Comparison of ENCODE assay signal across 28 mouse cellular contexts in genomic region chr1:121419569-121420265, GRCm38 (mm10).
"Had no signal": no experiment of that assay in that cellular context is flagged by ENCODE, and none has a peak within 500 bp of the region (broad histone marks: within the 10 kb centered on the region; RNA-seq: fewer than 3 reads in every experiment).

No protein-coding gene starts in this region.

- H3K4me3 ChIP-seq: limb, embryonic 10.5 days; limb, embryonic 12.5 days; limb, embryonic 13.5 days; limb, embryonic 15.5 days; liver, embryonic 12.5 days; liver, embryonic 13.5 days; liver, embryonic 15.5 days; lung, embryonic 15.5 days; megakaryocyte, embryonic 14.5 days; midbrain, embryonic 10.5 days; midbrain, embryonic 12.5 days; midbrain, embryonic 13.5 days; midbrain, embryonic 15.5 days; myocyte; neural tube, embryonic 12.5 days; neural tube, embryonic 13.5 days had no signal

- H3K4me2 ChIP-seq: limb, embryonic 12.5 days; limb, embryonic 13.5 days; limb, embryonic 15.5 days; liver, embryonic 11.5 days; liver, embryonic 12.5 days; liver, embryonic 13.5 days; liver, embryonic 15.5 days; lung, embryonic 14.5 days; lung, embryonic 15.5 days; midbrain, embryonic 11.5 days; midbrain, embryonic 12.5 days; midbrain, embryonic 13.5 days; midbrain, embryonic 15.5 days; neural tube, embryonic 12.5 days; neural tube, embryonic 13.5 days had no signal

- ATAC-seq: liver, embryonic 12.5 days; liver, postnatal 0 days; lung, postnatal 0 days; midbrain, embryonic 13.5 days; midbrain, embryonic 15.5 days; midbrain, embryonic 16.5 days had no signal

- H3K4me1 ChIP-seq: limb, embryonic 10.5 days; limb, embryonic 12.5 days; limb, embryonic 13.5 days; limb, embryonic 15.5 days; liver, embryonic 12.5 days; liver, embryonic 13.5 days; liver, embryonic 15.5 days; lung, embryonic 15.5 days; megakaryocyte, embryonic 14.5 days; midbrain, embryonic 10.5 days; midbrain, embryonic 12.5 days; midbrain, embryonic 13.5 days; midbrain, embryonic 15.5 days; neural tube, embryonic 12.5 days; neural tube, embryonic 13.5 days had no signal

- H3K36me3 ChIP-seq: limb, embryonic 10.5 days; limb, embryonic 12.5 days; limb, embryonic 13.5 days; limb, embryonic 15.5 days; liver, embryonic 12.5 days; liver, embryonic 13.5 days; liver, embryonic 15.5 days; lung, embryonic 15.5 days; midbrain, embryonic 10.5 days; midbrain, embryonic 12.5 days; midbrain, embryonic 13.5 days; midbrain, embryonic 15.5 days; neural tube, embryonic 12.5 days; neural tube, embryonic 13.5 days had no signal

- H3K9ac ChIP-seq: limb, embryonic 12.5 days; limb, embryonic 13.5 days; limb, embryonic 15.5 days; liver, embryonic 12.5 days; liver, embryonic 13.5 days; liver, embryonic 14.5 days; liver, embryonic 15.5 days; liver, postnatal 0 days; lung, embryonic 14.5 days; lung, embryonic 15.5 days; midbrain, embryonic 12.5 days; midbrain, embryonic 13.5 days; midbrain, embryonic 15.5 days; neural tube, embryonic 12.5 days; neural tube, embryonic 13.5 days had no signal

- H3K27ac ChIP-seq: limb, embryonic 10.5 days; limb, embryonic 12.5 days; limb, embryonic 13.5 days; limb, embryonic 15.5 days; liver, embryonic 12.5 days; liver, embryonic 13.5 days; liver, embryonic 14.5 days; liver, embryonic 15.5 days; lung, embryonic 15.5 days; macrophage; midbrain, embryonic 10.5 days; midbrain, embryonic 12.5 days; midbrain, embryonic 13.5 days; midbrain, embryonic 15.5 days; neural tube, embryonic 12.5 days; neural tube, embryonic 13.5 days had no signal

- H3K9me3 ChIP-seq: limb, embryonic 10.5 days; limb, embryonic 12.5 days; limb, embryonic 13.5 days; limb, embryonic 15.5 days; liver, embryonic 12.5 days; liver, embryonic 13.5 days; liver, embryonic 15.5 days; lung, embryonic 15.5 days; midbrain, embryonic 10.5 days; midbrain, embryonic 12.5 days; midbrain, embryonic 13.5 days; midbrain, embryonic 15.5 days; neural tube, embryonic 12.5 days; neural tube, embryonic 13.5 days had no signal

- H3K27me3 ChIP-seq: limb, embryonic 12.5 days; limb, embryonic 13.5 days; limb, embryonic 15.5 days; liver, embryonic 12.5 days; liver, embryonic 13.5 days; liver, embryonic 15.5 days; lung, embryonic 15.5 days; midbrain, embryonic 12.5 days; midbrain, embryonic 13.5 days; midbrain, embryonic 15.5 days; neural tube, embryonic 12.5 days; neural tube, embryonic 13.5 days had no signal

- DNase-seq: liver; liver, embryonic 13.5 days; liver, postnatal 0 days; lung, adult 18-20 months; lung, adult 2 months; lung, postnatal 4 days had no signal
